Mouse (Mus musculus): ENCODE results near the gene Eef1akmt3. TPM values are rescaled to one million over a fixed set of nuclear protein-coding genes. Genes with fewer than 3 reads are reported as not detected.

The Eef1akmt3 gene
- total RNA-seq, 2 experiments from 2014 or later, result not detected

Other genes with a start within 250 kb of the Eef1akmt3 start
- gene Atp23, start 140.2 kb downstream of the Eef1akmt3 start, total RNA-seq (2015; ENCODE audit: low replicate concordance), result 3.6 TPM in 1 of 2 replicates, not detected in the other
- gene Atp23, start 140.2 kb downstream of the Eef1akmt3 start, total RNA-seq (2017; ENCODE audit: low replicate concordance), result 0.51 and 1.7 TPM in 2 replicates
- 18.0 and 19.7 TPM in 2 replicates for gene Ctdsp2, start 62.8 kb downstream of the Eef1akmt3 start, total RNA-seq (2015; ENCODE audit: low replicate concordance)
- 8.5 and 10.3 TPM in 2 replicates for gene Ctdsp2, start 62.8 kb downstream of the Eef1akmt3 start, total RNA-seq (2017; ENCODE audit: low replicate concordance)
- not detected in 2 replicates for gene Avil, start 40.8 kb downstream of the Eef1akmt3 start, total RNA-seq (2015; ENCODE audit: low replicate concordance)
- not detected in 2 replicates for gene Avil, start 40.8 kb downstream of the Eef1akmt3 start, total RNA-seq (2017; ENCODE audit: low replicate concordance)
- gene Tsfm, start 10.7 kb downstream of the Eef1akmt3 start, total RNA-seq (2015; ENCODE audit: low replicate concordance), result 12.6 and 14.4 TPM in 2 replicates
- 4.2 and 6.5 TPM in 2 replicates for gene Tsfm, start 10.7 kb downstream of the Eef1akmt3 start, total RNA-seq (2017; ENCODE audit: low replicate concordance)
- 3.4 and 6.5 TPM in 2 replicates for gene Mettl1, start 99 bp downstream of the Eef1akmt3 start, total RNA-seq (2015; ENCODE audit: low replicate concordance)
- 0.23 and 1.9 TPM in 2 replicates for gene Mettl1, start 99 bp downstream of the Eef1akmt3 start, total RNA-seq (2017; ENCODE audit: low replicate concordance)
- not detected in 2 replicates for gene Cyp27b1, start 6.7 kb upstream of the Eef1akmt3 start, total RNA-seq (2015; ENCODE audit: low replicate concordance)
- gene Cyp27b1, start 6.7 kb upstream of the Eef1akmt3 start, total RNA-seq (2017; ENCODE audit: low replicate concordance), result not detected in 2 replicates
- gene March9, start 18.7 kb upstream of the Eef1akmt3 start, total RNA-seq (2015; ENCODE audit: low replicate concordance), result not detected in 2 replicates
- not detected in 2 replicates for gene March9, start 18.7 kb upstream of the Eef1akmt3 start, total RNA-seq (2017; ENCODE audit: low replicate concordance)
- 84.3 and 107 TPM in 2 replicates for gene Cdk4, start 22.0 kb upstream of the Eef1akmt3 start, total RNA-seq (2015; ENCODE audit: low replicate concordance)
- gene Cdk4, start 22.0 kb upstream of the Eef1akmt3 start, total RNA-seq (2017; ENCODE audit: low replicate concordance), result 42.7 and 99.2 TPM in 2 replicates
- gene Tspan31, start 28.8 kb upstream of the Eef1akmt3 start, total RNA-seq (2015; ENCODE audit: low replicate concordance), result 13.0 and 18.0 TPM in 2 replicates
- 6.6 and 8.5 TPM in 2 replicates for gene Tspan31, start 28.8 kb upstream of the Eef1akmt3 start, total RNA-seq (2017; ENCODE audit: low replicate concordance)
- gene Agap2, start 33.8 kb upstream of the Eef1akmt3 start, total RNA-seq (2015; ENCODE audit: low replicate concordance), result 1.1 and 3.8 TPM in 2 replicates
- gene Agap2, start 33.8 kb upstream of the Eef1akmt3 start, total RNA-seq (2017; ENCODE audit: low replicate concordance), result 2.2 and 51.8 TPM in 2 replicates
- 36.5 and 37.5 TPM in 2 replicates for gene Os9, start 79.6 kb upstream of the Eef1akmt3 start, total RNA-seq (2015; ENCODE audit: low replicate concordance)
- 57.2 and 70.0 TPM in 2 replicates for gene Os9, start 79.6 kb upstream of the Eef1akmt3 start, total RNA-seq (2017; ENCODE audit: low replicate concordance)
- 25.2 and 34.2 TPM in 2 replicates for gene B4galnt1, start 123.7 kb upstream of the Eef1akmt3 start, total RNA-seq (2015; ENCODE audit: low replicate concordance)
- gene B4galnt1, start 123.7 kb upstream of the Eef1akmt3 start, total RNA-seq (2017; ENCODE audit: low replicate concordance), result 10.7 and 14.0 TPM in 2 replicates
- gene Slc26a10, start 139.1 kb upstream of the Eef1akmt3 start, total RNA-seq (2015; ENCODE audit: low replicate concordance), result not detected in 2 replicates
- not detected in 2 replicates for gene Slc26a10, start 139.1 kb upstream of the Eef1akmt3 start, total RNA-seq (2017; ENCODE audit: low replicate concordance)
- 0.72 TPM in 1 of 2 replicates, not detected in the other for gene Arhgef25, start 148.6 kb upstream of the Eef1akmt3 start, total RNA-seq (2015; ENCODE audit: low replicate concordance)
- gene Arhgef25, start 148.6 kb upstream of the Eef1akmt3 start, total RNA-seq (2017; ENCODE audit: low replicate concordance), result 0.13 and 10.1 TPM in 2 replicates
- 18.9 and 22.0 TPM in 2 replicates for gene Dtx3, start 154.2 kb upstream of the Eef1akmt3 start, total RNA-seq (2015; ENCODE audit: low replicate concordance)
- 6.3 and 11.9 TPM in 2 replicates for gene Dtx3, start 154.2 kb upstream of the Eef1akmt3 start, total RNA-seq (2017; ENCODE audit: low replicate concordance)
- gene Pip4k2c, start 170.1 kb upstream of the Eef1akmt3 start, total RNA-seq (2015; ENCODE audit: low replicate concordance), result 31.4 and 61.6 TPM in 2 replicates
- 37.8 and 46.2 TPM in 2 replicates for gene Pip4k2c, start 170.1 kb upstream of the Eef1akmt3 start, total RNA-seq (2017; ENCODE audit: low replicate concordance)
- not detected in 2 replicates for gene Kif5a, start 221.8 kb upstream of the Eef1akmt3 start, total RNA-seq (2015; ENCODE audit: low replicate concordance)
- not detected in 2 replicates for gene Kif5a, start 221.8 kb upstream of the Eef1akmt3 start, total RNA-seq (2017; ENCODE audit: low replicate concordance)
- 72.9 and 75.0 TPM in 2 replicates for gene Dctn2, start 224.9 kb upstream of the Eef1akmt3 start, total RNA-seq (2015; ENCODE audit: low replicate concordance)
- gene Dctn2, start 224.9 kb upstream of the Eef1akmt3 start, total RNA-seq (2017; ENCODE audit: low replicate concordance), result 64.0 and 70.5 TPM in 2 replicates
- gene Mbd6, start 247.5 kb upstream of the Eef1akmt3 start, total RNA-seq (2015; ENCODE audit: low replicate concordance), result 55.8 and 69.6 TPM in 2 replicates
- 10.7 and 15.0 TPM in 2 replicates for gene Mbd6, start 247.5 kb upstream of the Eef1akmt3 start, total RNA-seq (2017; ENCODE audit: low replicate concordance)